Mouse (Mus musculus) limb, embryonic 10.5 days (tissue): Measurements from ENCODE around the gene Rab6a. TPM values are rescaled to one million over a fixed set of nuclear protein-coding genes. Genes with fewer than 3 reads are reported as not detected.

Experiments used
- DNase-seq: peaks from one replicate; pipeline ENCODE4 v3.0.0-alpha.2; 2017; ENCODE audit warnings: low spot score
- H3K27ac ChIP-seq: fragments of 300-500 bp; sonication (generic); 2 replicates; pipeline ENCODE4 v1.5.1; 2016; ENCODE audit warnings: mild to moderate bottlenecking
- H3K27me3 ChIP-seq: fragments of 300-500 bp; sonication (generic); 2 replicates; pipeline ENCODE4 v1.6.1; 2016; ENCODE audit warnings: low read depth, mild to moderate bottlenecking; ENCODE audit not compliant: poor library complexity, severe bottlenecking
- H3K36me3 ChIP-seq: fragments of 300-500 bp; sonication (generic); 2 replicates; pipeline ENCODE4 v1.6.1; 2016; ENCODE audit warnings: mild to moderate bottlenecking, moderate library complexity
- H3K4me1 ChIP-seq: fragments of 300-500 bp; sonication (generic); 2 replicates; pipeline ENCODE4 v1.6.1; 2016
- H3K4me3 ChIP-seq: fragments of 300-500 bp; sonication (generic); 2 replicates; pipeline ENCODE4 v1.5.1; 2016; ENCODE audit warnings: mild to moderate bottlenecking, moderate library complexity
- H3K9me3 ChIP-seq: fragments of 300-500 bp; sonication (generic); replicated peaks from 2 replicates; pipeline ENCODE4 v1.6.1; 2016; ENCODE audit warnings: mild to moderate bottlenecking
- WGBS: fragments of 180-500 bp; shearing (Covaris S2); methylation state at CpG from one replicate; pipeline ENCODE4 v1.1.7; 2016; 5-methylcytosine and 5-hydroxymethylcytosine counted together
- polyA plus RNA-seq: library from polyadenylated mRNA; unstranded; fragments of >200 nt; fragmentation: Nextera tagmentation; extraction: Ambion mirVana; gene quantifications from 2 replicates; pipeline ENCODE4 v1.2.1, GENCODE M21; 2016

Gene Rab6a
- polyA plus RNA-seq, 1 experiment from 2014 or later: 92.3 TPM

- WGBS: 84% methylated on average over 4 of the region's 4 CpGs
- H3K4me3 ChIP-seq: no peak overlapping the region
- H3K4me1 ChIP-seq: peaks cover 17% of the 10 kb centered on the region
- DNase-seq: peak; percentile 16
- no peaks in the 10 kb centered on the region for H3K9me3 ChIP-seq
- 0 out of 2 replicates have a peak, but pooled peaks cover 11% of the 10 kb centered on the region for H3K36me3 ChIP-seq
- H3K27me3 ChIP-seq: no peaks in the 10 kb centered on the region
- H3K27ac ChIP-seq: no peak overlapping the region
Observed at GRCm38 (mm10) chr7:100649095-100649494, 41.9 kb downstream of the Rab6a start.

GRCm38 (mm10) chr7:100649826-100650225, 42.6 kb downstream of the Rab6a start:
- Histone ChIP-seq H3K4me1 (peaks cover 17% of the 10 kb centered on the region), H3K36me3 (0 out of 2 replicates have a peak, but pooled peaks cover 11% of the 10 kb centered on the region), H3K9me3 (no peaks in the 10 kb centered on the region), H3K27ac (no peak overlapping the region), H3K27me3 (no peaks in the 10 kb centered on the region), H3K4me3 (no peak overlapping the region)
- 70% methylated on average over 8 of the region's 8 CpGs for WGBS
- DNase-seq: no peak

GRCm38 (mm10) chr7:100650421-100650820, 43.2 kb downstream of the Rab6a start:
- peak; percentile 23 for DNase-seq
- Histone ChIP-seq H3K9me3 (no peaks in the 10 kb centered on the region), H3K27ac (no peak overlapping the region), H3K4me3 (no peak overlapping the region), H3K27me3 (no peaks in the 10 kb centered on the region), H3K4me1 (peaks cover 17% of the 10 kb centered on the region), H3K36me3 (0 out of 2 replicates have a peak, but pooled peaks cover 7% of the 10 kb centered on the region)
- WGBS: 81% methylated on average over 6 of the region's 6 CpGs

- H3K27me3 ChIP-seq: no peaks in the 10 kb centered on the region
- H3K9me3 ChIP-seq: no peaks in the 10 kb centered on the region
- H3K36me3 ChIP-seq: 0 out of 2 replicates have a peak, but pooled peaks cover 7% of the 10 kb centered on the region
- no peak overlapping the region for H3K4me3 ChIP-seq
- no peak overlapping the region for H3K27ac ChIP-seq
- peaks cover 20% of the 10 kb centered on the region for H3K4me1 ChIP-seq
- 78% methylated on average over 4 of the region's 4 CpGs for WGBS
- peak; percentile 28 for DNase-seq
Observed at GRCm38 (mm10) chr7:100651011-100651410, 43.8 kb downstream of the Rab6a start.

GRCm38 (mm10) chr7:100653480-100654266, 46.5 kb downstream of the Rab6a start:
- DNase-seq: peak; percentile 29
- WGBS: 88% methylated on average over 9 of the region's 9 CpGs
- Histone ChIP-seq H3K4me3 (no peak overlapping the region), H3K27me3 (no peaks in the 10 kb centered on the region), H3K4me1 (peaks cover 37% of the 10 kb centered on the region), H3K9me3 (no peaks in the 10 kb centered on the region), H3K27ac (no peak overlapping the region), H3K36me3 (0 out of 2 replicates have a peak, but pooled peaks cover 4% of the 10 kb centered on the region)

- Histone ChIP-seq H3K9me3 (no peaks in the 10 kb centered on the region), H3K4me1 (peaks cover 37% of the 10 kb centered on the region), H3K27ac (no peak overlapping the region), H3K36me3 (0 out of 2 replicates have a peak, but pooled peaks cover 4% of the 10 kb centered on the region), H3K27me3 (no peaks in the 10 kb centered on the region), H3K4me3 (no peak overlapping the region)
- 89% methylated on average over 8 of the region's 8 CpGs for WGBS
- peak; percentile 21 for DNase-seq
Observed at GRCm38 (mm10) chr7:100654441-100654840, 47.2 kb downstream of the Rab6a start.

GRCm38 (mm10) chr7:100656739-100657138, 49.5 kb downstream of the Rab6a start:
- Histone ChIP-seq H3K36me3 (no peaks in the 10 kb centered on the region), H3K4me1 (peaks cover 19% of the 10 kb centered on the region), H3K9me3 (no peaks in the 10 kb centered on the region), H3K4me3 (no peak overlapping the region), H3K27ac (no peak overlapping the region), H3K27me3 (no peaks in the 10 kb centered on the region)
- DNase-seq: no peak
- 30% methylated on average over 5 of the region's 5 CpGs for WGBS

GRCm38 (mm10) chr7:100658093-100658578, 50.9 kb downstream of the Rab6a start:
- peak; percentile 46 for DNase-seq
- Histone ChIP-seq H3K4me3 (0 out of 2 replicates have a peak overlapping the region, but pooled peaks have one; percentile 20), H3K27me3 (no peaks in the 10 kb centered on the region), H3K36me3 (no peaks in the 10 kb centered on the region), H3K9me3 (no peaks in the 10 kb centered on the region), H3K27ac (no peak overlapping the region), H3K4me1 (peaks cover 22% of the 10 kb centered on the region)
- WGBS: 34% methylated on average over 18 of the region's 18 CpGs

GRCm38 (mm10) chr7:100661264-100661663, 54.1 kb downstream of the Rab6a start:
- H3K36me3 ChIP-seq: no peaks in the 10 kb centered on the region
- no peak for DNase-seq
- WGBS: 90% methylated on average over 7 of the region's 7 CpGs

GRCm38 (mm10) chr7:100662231-100662630, 55.0 kb downstream of the Rab6a start, which contains the start of gene Plekhb1:
Gene Plekhb1, minus strand, starts transcription at chr7:100662414.
- Histone ChIP-seq H3K27me3 (no peaks in the 10 kb centered on the region), H3K4me3 (no peak within 1 kb of the TSS), H3K27ac (0 out of 2 replicates have a peak within 1 kb of the TSS, but pooled peaks have one; percentile 42), H3K9me3 (no peaks in the 10 kb centered on the region), H3K4me1 (peaks cover 20% of the 10 kb centered on the region), H3K36me3 (no peaks in the 10 kb centered on the region)
- WGBS: 79% methylated on average over 8 of the region's 8 CpGs
- no peak for DNase-seq

More at GRCm38 (mm10) chr7:100661264-100661663, 54.1 kb downstream of the Rab6a start:
- no peak overlapping the region for H3K4me3 ChIP-seq
- H3K27me3 ChIP-seq: no peaks in the 10 kb centered on the region
- H3K9me3 ChIP-seq: no peaks in the 10 kb centered on the region
- H3K27ac ChIP-seq: no peak overlapping the region
- H3K4me1 ChIP-seq: peaks cover 27% of the 10 kb centered on the region

- Histone ChIP-seq H3K27me3 (no peaks in the 10 kb centered on the region), H3K4me1 (peaks cover 17% of the 10 kb centered on the region), H3K27ac (0 out of 2 replicates have a peak overlapping the region, but pooled peaks have one; percentile 42), H3K36me3 (no peaks in the 10 kb centered on the region), H3K4me3 (no peak overlapping the region), H3K9me3 (no peaks in the 10 kb centered on the region)
- DNase-seq: peak; percentile 92
- WGBS: 4% methylated on average over 13 of the region's 13 CpGs
Observed at GRCm38 (mm10) chr7:100663190-100663589, 56.0 kb downstream of the Rab6a start.

GRCm38 (mm10) chr7:100663729-100664304, 56.6 kb downstream of the Rab6a start:
- Histone ChIP-seq H3K36me3 (no peaks in the 10 kb centered on the region), H3K27me3 (no peaks in the 10 kb centered on the region), H3K4me3 (no peak overlapping the region), H3K9me3 (no peaks in the 10 kb centered on the region), H3K4me1 (peaks cover 13% of the 10 kb centered on the region), H3K27ac (0 out of 2 replicates have a peak overlapping the region, but pooled peaks have one; percentile 22)
- no peak for DNase-seq
- WGBS: 69% methylated on average over 11 of the region's 11 CpGs

- WGBS: 86% methylated on average over 5 of the region's 5 CpGs
- H3K9me3 ChIP-seq: no peaks in the 10 kb centered on the region
- no peak overlapping the region for H3K27ac ChIP-seq
- no peaks in the 10 kb centered on the region for H3K36me3 ChIP-seq
- H3K4me1 ChIP-seq: no peaks in the 10 kb centered on the region
- H3K4me3 ChIP-seq: no peak overlapping the region
- no peaks in the 10 kb centered on the region for H3K27me3 ChIP-seq
- DNase-seq: no peak
Observed at GRCm38 (mm10) chr7:100670646-100671045, 63.4 kb downstream of the Rab6a start.
